In genomic region chr7:102248691-102249404, GRCm38 (mm10) we compare ENCODE assay signal across 8 mouse cellular contexts. TPM values are rescaled to one million over a fixed set of nuclear protein-coding genes. Genes with fewer than 3 reads are reported as not detected.
DNase-seq lines count a peak whose midpoint lies in the region; ATAC-seq lines count a peak whose summit lies in the region.

No protein-coding gene starts in this region.

- WGBS in kidney, embryonic 15.5 days: 18% methylated on average over 16 of the region's 16 CpGs
- WGBS in embryonic facial prominence, embryonic 14.5 days: 24% methylated on average over 16 of the region's 16 CpGs
- 14% methylated on average over 16 of the region's 16 CpGs for WGBS in intestine, embryonic 15.5 days
- WGBS in midbrain, embryonic 15.5 days: 24% methylated on average over 16 of the region's 16 CpGs

- H3K36me3 ChIP-seq in kidney, embryonic 15.5 days: peaks cover 4% of the 10 kb centered on the region; the same call in 1 of the 2 replicates
- H3K36me3 ChIP-seq in embryonic facial prominence, embryonic 14.5 days (ENCODE audit: control insufficient read depth, insufficient read depth, low read length): no peaks in the 10 kb centered on the region
- no peaks in the 10 kb centered on the region for H3K36me3 ChIP-seq in intestine, embryonic 15.5 days
- no peaks in the 10 kb centered on the region for H3K36me3 ChIP-seq in midbrain, embryonic 15.5 days (replicated peaks)

- H3K9ac ChIP-seq in kidney, embryonic 15.5 days: peak overlapping the region; percentile 88
- peak overlapping the region; percentile 89 for H3K9ac ChIP-seq in embryonic facial prominence, embryonic 14.5 days (ENCODE audit: low read depth, low read length)
- H3K9ac ChIP-seq in intestine, embryonic 15.5 days: peak overlapping the region; percentile 90
- no peak overlapping the region for H3K9ac ChIP-seq in midbrain, embryonic 15.5 days

- no peaks in the 10 kb centered on the region for H3K27me3 ChIP-seq in kidney, embryonic 15.5 days
- no peaks in the 10 kb centered on the region for H3K27me3 ChIP-seq in embryonic facial prominence, embryonic 14.5 days (replicated peaks; ENCODE audit: control insufficient read depth, insufficient read depth, low read length)
- no peaks in the 10 kb centered on the region for H3K27me3 ChIP-seq in intestine, embryonic 15.5 days (replicated peaks)
- no peaks in the 10 kb centered on the region for H3K27me3 ChIP-seq in midbrain, embryonic 15.5 days (replicated peaks)

- peak overlapping the region; percentile 88 for H3K4me2 ChIP-seq in kidney, embryonic 15.5 days
- H3K4me2 ChIP-seq in embryonic facial prominence, embryonic 14.5 days (ENCODE audit: low read depth, low read length): peak overlapping the region; percentile 81
- H3K4me2 ChIP-seq in intestine, embryonic 15.5 days (replicated peaks): peak overlapping the region; percentile 80
- H3K4me2 ChIP-seq in midbrain, embryonic 15.5 days: peak overlapping the region; percentile 94

- peaks cover 54% of the 10 kb centered on the region for H3K4me1 ChIP-seq in kidney, embryonic 15.5 days
- H3K4me1 ChIP-seq in embryonic facial prominence, embryonic 14.5 days (ENCODE audit: control insufficient read depth, insufficient read depth, low read length): peaks cover 30% of the 10 kb centered on the region
- peaks cover 52% of the 10 kb centered on the region for H3K4me1 ChIP-seq in intestine, embryonic 15.5 days (replicated peaks)
- peaks cover 21% of the 10 kb centered on the region for H3K4me1 ChIP-seq in midbrain, embryonic 15.5 days

- H3K4me3 ChIP-seq in kidney, embryonic 15.5 days (replicated peaks): peak overlapping the region; percentile 82
- peak overlapping the region; percentile 88 for H3K4me3 ChIP-seq in embryonic facial prominence, embryonic 14.5 days (ENCODE audit: low read depth, low read length)
- peak overlapping the region; percentile 88 for H3K4me3 ChIP-seq in intestine, embryonic 15.5 days (replicated peaks)
- peak overlapping the region; percentile 61 for H3K4me3 ChIP-seq in midbrain, embryonic 15.5 days

- no peak for ATAC-seq in kidney, embryonic 15.5 days (replicated peaks; ENCODE audit: low FRiP score)
- no peak for ATAC-seq in embryonic facial prominence, embryonic 14.5 days (ENCODE audit: low read depth)
- no peak for ATAC-seq in intestine, embryonic 15.5 days
- no peak for ATAC-seq in midbrain, embryonic 15.5 days (replicated peaks)

- H3K9me3 ChIP-seq in kidney, embryonic 15.5 days (replicated peaks): no peaks in the 10 kb centered on the region
- H3K9me3 ChIP-seq in embryonic facial prominence, embryonic 14.5 days (ENCODE audit: control insufficient read depth, low read length): no peaks in the 10 kb centered on the region
- no peaks in the 10 kb centered on the region for H3K9me3 ChIP-seq in intestine, embryonic 15.5 days
- no peaks in the 10 kb centered on the region for H3K9me3 ChIP-seq in midbrain, embryonic 15.5 days

- peak overlapping the region; percentile 98 for H3K27ac ChIP-seq in kidney, embryonic 15.5 days
- peak overlapping the region; percentile 98; the same call in 1 of the 2 replicates for H3K27ac ChIP-seq in embryonic facial prominence, embryonic 14.5 days (replicated peaks; ENCODE audit: low read depth, low read length)
- H3K27ac ChIP-seq in intestine, embryonic 15.5 days: peak overlapping the region; percentile 99
- H3K27ac ChIP-seq in midbrain, embryonic 15.5 days: no peak overlapping the region

- no peak for DNase-seq in kidney, adult 9 months
- no peak for DNase-seq in embryonic facial prominence, embryonic 14.5 days (ENCODE audit: low spot score)
- DNase-seq in thymus, postnatal 4 days: peak; percentile 59
- no peak for DNase-seq in adrenal gland, postnatal 4 days (ENCODE audit: low spot score in 2 of 2)
- DNase-seq in yolk sac, embryonic 10.5 days (ENCODE audit: low spot score): no peak

RNA-seq across cellular contexts. Expression of gene Rhog, which starts 7.0 kb away (rescaled TPM):
- 53.1 and 59.1 TPM in 2 replicates for polyA plus RNA-seq in kidney, embryonic 15.5 days (2015; fragmentation: Nextera tagmentation; extraction: Ambion mirVana)
- polyA plus RNA-seq in embryonic facial prominence, embryonic 14.5 days (2014; fragmentation: Nextera tagmentation; extraction: Ambion mirVana): 66.6 and 68.0 TPM in 2 replicates
- polyA plus RNA-seq in intestine, embryonic 15.5 days (2015; fragmentation: Nextera tagmentation; extraction: Ambion mirVana): 60.2 and 62.1 TPM in 2 replicates
- 15.1 and 16.1 TPM in 2 replicates for polyA plus RNA-seq in midbrain, embryonic 15.5 days (2015; fragmentation: Nextera tagmentation; extraction: Ambion mirVana)
- total RNA-seq in adrenal gland, postnatal 4 days (2021): 10 to 100 TPM; 57.3 to 57.5 TPM

RNA-seq across cellular contexts. Expression of gene Stim1, which starts 18.8 kb away (rescaled TPM):
- polyA plus RNA-seq in kidney, embryonic 15.5 days (2015; fragmentation: Nextera tagmentation; extraction: Ambion mirVana): 14.8 and 16.2 TPM in 2 replicates
- polyA plus RNA-seq in embryonic facial prominence, embryonic 14.5 days (2014; fragmentation: Nextera tagmentation; extraction: Ambion mirVana): 36.4 TPM in 2 replicates
- polyA plus RNA-seq in intestine, embryonic 15.5 days (2015; fragmentation: Nextera tagmentation; extraction: Ambion mirVana): 20.1 TPM in 2 replicates
- polyA plus RNA-seq in midbrain, embryonic 15.5 days (2015; fragmentation: Nextera tagmentation; extraction: Ambion mirVana): 12.6 and 13.1 TPM in 2 replicates
- 10 to 100 TPM; 68.2 to 74.1 TPM for total RNA-seq in adrenal gland, postnatal 4 days (2021)

RNA-seq across cellular contexts. Expression of gene Pgap2, which starts 38.8 kb away (rescaled TPM):
- polyA plus RNA-seq in kidney, embryonic 15.5 days (2015; fragmentation: Nextera tagmentation; extraction: Ambion mirVana): 72.3 and 75.2 TPM in 2 replicates
- polyA plus RNA-seq in embryonic facial prominence, embryonic 14.5 days (2014; fragmentation: Nextera tagmentation; extraction: Ambion mirVana): 80.8 and 81.1 TPM in 2 replicates
- 98.9 and 109 TPM in 2 replicates for polyA plus RNA-seq in intestine, embryonic 15.5 days (2015; fragmentation: Nextera tagmentation; extraction: Ambion mirVana)
- 59.2 and 59.5 TPM in 2 replicates for polyA plus RNA-seq in midbrain, embryonic 15.5 days (2015; fragmentation: Nextera tagmentation; extraction: Ambion mirVana)
- 100 to 1,000 TPM; 130 TPM for total RNA-seq in adrenal gland, postnatal 4 days (2021)

RNA-seq across cellular contexts. Expression of gene Nup98, which starts 38.9 kb away (rescaled TPM):
- 39.0 TPM in 2 replicates for polyA plus RNA-seq in kidney, embryonic 15.5 days (2015; fragmentation: Nextera tagmentation; extraction: Ambion mirVana)
- polyA plus RNA-seq in embryonic facial prominence, embryonic 14.5 days (2014; fragmentation: Nextera tagmentation; extraction: Ambion mirVana): 35.9 and 37.5 TPM in 2 replicates
- 31.4 and 33.4 TPM in 2 replicates for polyA plus RNA-seq in intestine, embryonic 15.5 days (2015; fragmentation: Nextera tagmentation; extraction: Ambion mirVana)
- polyA plus RNA-seq in midbrain, embryonic 15.5 days (2015; fragmentation: Nextera tagmentation; extraction: Ambion mirVana): 19.6 and 21.5 TPM in 2 replicates
- total RNA-seq in adrenal gland, postnatal 4 days (2021): 10 to 100 TPM; 61.4 to 67.3 TPM
